Comparison of ENCODE assay signal across 7 mouse cellular contexts in the genomic region with DNA sequence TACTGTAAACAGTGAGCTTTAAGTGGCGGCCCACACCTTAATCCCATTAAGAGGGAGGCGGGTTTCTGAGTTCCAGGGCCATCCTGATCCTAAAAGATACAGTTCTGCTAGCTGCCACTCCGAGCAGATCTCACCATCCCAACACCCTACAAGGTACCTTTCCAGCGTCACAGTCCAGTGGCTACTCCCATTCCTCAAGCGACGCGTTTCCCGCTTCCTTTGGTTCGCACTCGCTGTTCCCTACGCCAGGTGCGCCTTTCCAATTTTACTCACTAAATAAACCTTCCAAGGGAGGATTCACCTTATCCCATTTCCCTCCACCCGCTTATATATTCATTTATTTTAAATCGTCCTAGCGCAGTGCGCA. TPM values are rescaled to one million over a fixed set of nuclear protein-coding genes. Genes with fewer than 3 reads are reported as not detected.
A peak's percentile ranks its signal among the peaks of the same experiment; 100 is the strongest.
DNase-seq lines count a peak whose midpoint lies in the region; ATAC-seq and TF ChIP-seq lines count a peak whose summit lies in the region.

No protein-coding gene starts in this region.

- under 1% methylated on average over 16 of the region's 16 CpGs for WGBS in lung, embryonic 14.5 days
- WGBS in embryonic facial prominence, embryonic 15.5 days = under 1% methylated on average over 16 of the region's 16 CpGs
- under 1% methylated on average over 16 of the region's 16 CpGs for WGBS in limb, embryonic 10.5 days
- under 1% methylated on average over 16 of the region's 16 CpGs for WGBS in neural tube, embryonic 15.5 days

- no peak for TF ChIP-seq CTCF in lung, embryonic 14.5 days (IDR thresholded peaks at IDR 0.05; ENCODE audit: low read depth)

- peak; percentile 16 for ATAC-seq in lung, embryonic 14.5 days (ENCODE audit: insufficient read depth)
- no peak for ATAC-seq in embryonic facial prominence, embryonic 15.5 days (ENCODE audit: insufficient number of reproducible peaks, low FRiP score, low TSS enrichment, low read depth)
- peak; percentile 37 for ATAC-seq in neural tube, embryonic 15.5 days (ENCODE audit: low FRiP score)

- H3K27me3 ChIP-seq in lung, embryonic 14.5 days (ENCODE audit: insufficient read depth, low read length) = no peaks in the 10 kb centered on the region
- no peaks in the 10 kb centered on the region for H3K27me3 ChIP-seq in embryonic facial prominence, embryonic 15.5 days
- H3K27me3 ChIP-seq in limb, embryonic 10.5 days (ENCODE audit: low read depth, poor library complexity, severe bottlenecking) = no peaks in the 10 kb centered on the region
- no peaks in the 10 kb centered on the region for H3K27me3 ChIP-seq in neural tube, embryonic 15.5 days (replicated peaks)

- peak overlapping the region; percentile 80 for H3K4me3 ChIP-seq in lung, embryonic 14.5 days (ENCODE audit: low read depth, low read length)
- peak overlapping the region; percentile 96 for H3K4me3 ChIP-seq in embryonic facial prominence, embryonic 15.5 days (replicated peaks)
- H3K4me3 ChIP-seq in limb, embryonic 10.5 days = peak overlapping the region; percentile 71
- peak overlapping the region; percentile 87 for H3K4me3 ChIP-seq in neural tube, embryonic 15.5 days (replicated peaks)

- no peak for DNase-seq in lung, embryonic 14.5 days
- no peak for DNase-seq in lung, postnatal 25 days (ENCODE audit: low spot score)
- DNase-seq in limb, embryonic 10.5 days (ENCODE audit: low spot score) = no peak
- no peak for DNase-seq in layer of hippocampus, adult 18-20 months (ENCODE audit: low spot score in 2 of 2)
- DNase-seq in right cerebral cortex, adult 2 months (ENCODE audit: low spot score in 2 of 2) = no peak

- H3K27ac ChIP-seq in lung, embryonic 14.5 days (ENCODE audit: low read depth) = peak overlapping the region; percentile 91
- H3K27ac ChIP-seq in embryonic facial prominence, embryonic 15.5 days (replicated peaks) = peak overlapping the region; percentile 97
- peak overlapping the region; percentile 94 for H3K27ac ChIP-seq in limb, embryonic 10.5 days
- peak overlapping the region; percentile 99 for H3K27ac ChIP-seq in neural tube, embryonic 15.5 days (replicated peaks)

- peak overlapping the region; percentile 60 for H3K9ac ChIP-seq in lung, embryonic 14.5 days
- H3K9ac ChIP-seq in embryonic facial prominence, embryonic 15.5 days = peak overlapping the region; percentile 68
- peak overlapping the region; percentile 82 for H3K9ac ChIP-seq in neural tube, embryonic 15.5 days (replicated peaks)

- peak overlapping the region; percentile 85 for H3K4me2 ChIP-seq in lung, embryonic 14.5 days
- peak overlapping the region; percentile 72 for H3K4me2 ChIP-seq in embryonic facial prominence, embryonic 15.5 days (replicated peaks)
- peak overlapping the region; percentile 67 for H3K4me2 ChIP-seq in neural tube, embryonic 15.5 days

- 0 out of 2 replicates have a peak, but pooled peaks cover 5% of the 10 kb centered on the region for H3K4me1 ChIP-seq in lung, embryonic 14.5 days (ENCODE audit: insufficient read depth)
- H3K4me1 ChIP-seq in embryonic facial prominence, embryonic 15.5 days = peaks cover 16% of the 10 kb centered on the region
- H3K4me1 ChIP-seq in limb, embryonic 10.5 days = peaks cover 8% of the 10 kb centered on the region
- H3K4me1 ChIP-seq in neural tube, embryonic 15.5 days = peaks cover 38% of the 10 kb centered on the region

- peaks cover 32% of the 10 kb centered on the region for H3K36me3 ChIP-seq in lung, embryonic 14.5 days (ENCODE audit: insufficient read depth)
- H3K36me3 ChIP-seq in embryonic facial prominence, embryonic 15.5 days = peaks cover 29% of the 10 kb centered on the region
- peaks cover 35% of the 10 kb centered on the region for H3K36me3 ChIP-seq in limb, embryonic 10.5 days
- H3K36me3 ChIP-seq in neural tube, embryonic 15.5 days = peaks cover 29% of the 10 kb centered on the region

- no peaks in the 10 kb centered on the region for H3K9me3 ChIP-seq in lung, embryonic 14.5 days (ENCODE audit: low read depth, low read length)
- no peaks in the 10 kb centered on the region for H3K9me3 ChIP-seq in embryonic facial prominence, embryonic 15.5 days (replicated peaks)
- H3K9me3 ChIP-seq in limb, embryonic 10.5 days (replicated peaks) = no peaks in the 10 kb centered on the region
- no peaks in the 10 kb centered on the region for H3K9me3 ChIP-seq in neural tube, embryonic 15.5 days (replicated peaks)

RNA-seq across cellular contexts. Expression of a gene that starts 0.5 kb away (rescaled TPM):
- polyA plus RNA-seq in lung, embryonic 14.5 days (2014; fragmentation: Nextera tagmentation; extraction: Ambion mirVana) = 44.6 and 51.2 TPM in 2 replicates
- polyA plus RNA-seq in embryonic facial prominence, embryonic 15.5 days (2015; fragmentation: Nextera tagmentation; extraction: Ambion mirVana) = 64.4 and 82.2 TPM in 2 replicates
- polyA plus RNA-seq in limb, embryonic 10.5 days (2016; fragmentation: Nextera tagmentation; extraction: Ambion mirVana) = 61.7 and 75.9 TPM in 2 replicates
- polyA plus RNA-seq in neural tube, embryonic 15.5 days (2015; fragmentation: Nextera tagmentation; extraction: Ambion mirVana) = 71.3 and 77.4 TPM in 2 replicates
- 100 to 1,000 TPM; 139 to 159 TPM for total RNA-seq in layer of hippocampus, adult 18-20 months (2021)

RNA-seq across cellular contexts. Expression of a gene that starts 13.8 kb away (rescaled TPM):
- 2.3 and 2.6 TPM in 2 replicates for polyA plus RNA-seq in lung, embryonic 14.5 days (2014; fragmentation: Nextera tagmentation; extraction: Ambion mirVana)
- polyA plus RNA-seq in embryonic facial prominence, embryonic 15.5 days (2015; fragmentation: Nextera tagmentation; extraction: Ambion mirVana) = 5.8 and 6.1 TPM in 2 replicates
- polyA plus RNA-seq in limb, embryonic 10.5 days (2016; fragmentation: Nextera tagmentation; extraction: Ambion mirVana) = 1.2 and 2.0 TPM in 2 replicates
- 6.6 TPM in 2 replicates for polyA plus RNA-seq in neural tube, embryonic 15.5 days (2015; fragmentation: Nextera tagmentation; extraction: Ambion mirVana)
- total RNA-seq in layer of hippocampus, adult 18-20 months (2021) = 1 to 10 TPM; 5.1 to 5.9 TPM

RNA-seq across cellular contexts. Expression of a gene that starts 17.2 kb away (rescaled TPM):
- polyA plus RNA-seq in lung, embryonic 14.5 days (2014; fragmentation: Nextera tagmentation; extraction: Ambion mirVana) = 2.1 and 2.6 TPM in 2 replicates
- polyA plus RNA-seq in embryonic facial prominence, embryonic 15.5 days (2015; fragmentation: Nextera tagmentation; extraction: Ambion mirVana) = 6.2 and 6.7 TPM in 2 replicates
- polyA plus RNA-seq in limb, embryonic 10.5 days (2016; fragmentation: Nextera tagmentation; extraction: Ambion mirVana) = 0.79 and 1.2 TPM in 2 replicates
- polyA plus RNA-seq in neural tube, embryonic 15.5 days (2015; fragmentation: Nextera tagmentation; extraction: Ambion mirVana) = 127 and 155 TPM in 2 replicates
- 100 to 1,000 TPM; 572 to 597 TPM for total RNA-seq in layer of hippocampus, adult 18-20 months (2021)

RNA-seq across cellular contexts. Expression of a gene that starts 28.3 kb away (rescaled TPM):
- 33.3 and 37.5 TPM in 2 replicates for polyA plus RNA-seq in lung, embryonic 14.5 days (2014; fragmentation: Nextera tagmentation; extraction: Ambion mirVana)
- polyA plus RNA-seq in embryonic facial prominence, embryonic 15.5 days (2015; fragmentation: Nextera tagmentation; extraction: Ambion mirVana) = 63.2 and 65.0 TPM in 2 replicates
- polyA plus RNA-seq in limb, embryonic 10.5 days (2016; fragmentation: Nextera tagmentation; extraction: Ambion mirVana) = 23.5 and 32.3 TPM in 2 replicates
- 7.9 and 15.5 TPM in 2 replicates for polyA plus RNA-seq in neural tube, embryonic 15.5 days (2015; fragmentation: Nextera tagmentation; extraction: Ambion mirVana)
- total RNA-seq in layer of hippocampus, adult 18-20 months (2021) = 1 to 10 TPM; 1.3 to 1.9 TPM

Comparison
In these comparisons a context has a peak if more than half of its experiments do, and no peak if none do; other contexts are left out.
1. RNA of a gene that starts 17.2 kb away (polyA plus RNA-seq): 127 to 155 TPM in neural tube, embryonic 15.5 days; 6.2 to 6.7 TPM in embryonic facial prominence, embryonic 15.5 days, 2.1 to 2.6 TPM in lung, embryonic 14.5 days and 0.79 to 1.2 TPM in limb, embryonic 10.5 days; every median in the first group is over 10 times any median in the second.
2. Peak in every context shown above with its lines, with median percentiles within 50 percentile points of each other: H3K27ac ChIP-seq, H3K4me2 ChIP-seq, H3K4me3 ChIP-seq and H3K9ac ChIP-seq.